Mouse (Mus musculus) frontal cortex, postnatal 14 days (tissue): ENCODE data around the gene Rccd1.

ENCODE experiments used
- DNase-seq, 2 experiments: peaks; one replicate each; pipeline ENCODE4 v3.0.0; 2022; ENCODE audit warnings: low spot score in 2 of 2

Gene Rccd1

GRCm38 (mm10) chr7:80324043-80324815 lies at the start of gene Rccd1:
Gene Rccd1 (minus strand): TSS chr7:80324454.
- peak; percentile 90 to 96 for DNase-seq

GRCm38 (mm10) chr7:80373850-80374249 lies 49.6 kb upstream of the Rccd1 start:
- no peak for DNase-seq

GRCm38 (mm10) chr7:80373352-80373751 lies 49.1 kb upstream of the Rccd1 start:
- no peak for DNase-seq

DNA sequence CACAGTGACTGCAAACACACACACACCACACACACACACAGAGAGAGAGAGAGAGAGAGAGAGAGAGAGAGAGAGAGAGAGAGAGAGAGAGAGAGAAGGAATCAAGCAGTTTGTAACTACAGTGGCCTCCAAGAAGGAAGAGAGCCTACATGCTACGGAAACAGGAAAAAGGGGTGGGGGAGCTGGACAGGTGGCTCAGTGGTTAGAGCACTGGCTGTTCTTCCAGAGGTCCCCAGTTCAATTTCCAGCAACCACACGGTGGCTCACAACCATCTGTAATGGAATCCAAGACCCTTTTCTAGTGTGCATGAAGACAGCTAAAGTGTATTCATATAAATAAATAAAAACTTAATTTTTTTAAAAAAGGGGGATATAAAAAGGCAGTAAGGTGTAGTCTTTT lies 48.4 kb upstream of the Rccd1 start:
- no peak for DNase-seq

- no peak for DNase-seq
Observed at GRCm38 (mm10) chr7:80372166-80372565, 47.9 kb upstream of the Rccd1 start.

- peak in 1 of 2 experiments; percentile 67 for DNase-seq
Observed at GRCm38 (mm10) chr7:80371041-80371751, 46.9 kb upstream of the Rccd1 start, which contains the start of gene Man2a2. Gene Man2a2 (minus strand): TSS chr7:80371375.

GRCm38 (mm10) chr7:80370649-80371040 lies 46.4 kb upstream of the Rccd1 start:
- DNase-seq, result peak; percentile 73 to 76

DNA sequence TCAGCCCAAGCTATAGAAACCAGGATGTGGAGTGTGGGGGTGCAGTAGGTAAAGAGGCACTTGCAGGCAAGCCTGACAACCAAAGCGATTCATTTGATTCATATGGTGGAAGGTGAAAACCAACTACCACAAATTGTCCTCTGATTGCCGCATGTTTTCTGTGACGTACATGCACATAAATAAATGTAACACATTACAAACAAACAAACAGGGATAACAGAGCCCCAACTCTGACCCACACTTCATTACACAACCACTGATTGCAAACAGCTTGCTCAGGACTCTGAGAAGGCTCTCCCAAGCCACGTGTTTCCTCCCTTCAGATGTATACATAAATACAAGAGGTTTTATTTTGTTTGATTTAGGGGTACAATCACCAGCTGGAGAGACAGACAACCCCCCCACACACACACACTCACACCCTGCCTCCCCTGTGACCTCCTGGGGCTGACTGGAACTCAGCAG lies 45.7 kb upstream of the Rccd1 start:
- DNase-seq, result no peak

DNA sequence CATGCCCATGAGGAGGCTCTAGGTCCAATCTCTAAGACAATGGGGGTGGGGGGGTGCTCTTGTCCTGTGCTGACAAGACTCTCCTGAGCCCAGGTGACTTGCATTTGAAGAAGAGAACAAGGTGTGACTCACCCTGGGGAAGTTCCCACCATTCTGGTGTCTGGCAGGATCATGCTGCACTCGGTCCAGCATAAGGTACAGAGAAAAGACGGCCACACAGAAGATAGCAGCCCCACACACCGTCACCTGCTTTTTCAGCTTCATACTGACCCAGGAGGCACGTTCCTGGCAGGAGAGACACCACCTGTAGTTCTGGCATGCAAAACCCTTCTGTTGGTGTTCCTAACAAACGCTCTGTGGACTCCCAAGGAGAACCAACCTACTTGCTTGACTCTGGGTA lies 45.2 kb upstream of the Rccd1 start:
- no peak for DNase-seq

GRCm38 (mm10) chr7:80368635-80369421 lies 44.6 kb upstream of the Rccd1 start:
- no peak for DNase-seq

DNA sequence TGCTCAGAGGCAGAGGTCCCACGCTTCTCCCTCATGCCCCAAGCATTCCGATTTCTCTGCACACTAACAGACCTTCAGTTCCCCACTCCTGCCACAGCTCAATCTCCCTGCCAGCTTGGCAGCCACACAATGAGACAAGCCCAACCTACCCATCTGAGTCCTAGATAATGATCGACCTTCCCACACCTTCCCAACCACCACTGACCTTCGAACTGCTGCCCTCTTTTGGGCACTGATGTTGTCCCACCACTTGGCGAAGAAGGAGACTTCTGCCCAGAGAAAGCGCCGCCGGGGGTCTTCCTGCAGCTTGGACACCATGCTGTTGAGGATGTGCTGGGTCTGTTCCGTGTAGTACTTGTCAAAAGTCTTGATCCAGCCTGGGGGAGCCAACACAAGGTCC lies 43.8 kb upstream of the Rccd1 start:
- DNase-seq, result no peak

DNA sequence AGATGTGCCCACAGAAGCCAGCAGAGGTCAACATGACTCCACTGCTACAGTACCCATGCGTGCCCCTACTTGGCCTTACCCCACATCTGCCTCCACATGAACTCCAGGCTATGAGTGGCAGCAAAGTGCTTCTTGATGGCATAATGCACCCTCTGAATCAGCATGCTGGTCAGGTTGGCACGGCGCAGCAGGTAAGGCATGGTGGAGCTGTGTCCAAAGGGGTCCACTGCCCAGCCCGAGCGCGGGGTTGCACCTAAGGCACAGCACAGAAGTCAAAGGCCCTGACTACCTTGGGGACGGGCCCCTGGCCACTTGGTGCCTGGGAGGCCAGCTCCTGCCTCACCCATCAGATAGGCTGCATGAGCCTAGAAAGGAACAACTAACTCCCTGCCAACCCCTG lies 43.0 kb upstream of the Rccd1 start:
- no peak for DNase-seq

DNA sequence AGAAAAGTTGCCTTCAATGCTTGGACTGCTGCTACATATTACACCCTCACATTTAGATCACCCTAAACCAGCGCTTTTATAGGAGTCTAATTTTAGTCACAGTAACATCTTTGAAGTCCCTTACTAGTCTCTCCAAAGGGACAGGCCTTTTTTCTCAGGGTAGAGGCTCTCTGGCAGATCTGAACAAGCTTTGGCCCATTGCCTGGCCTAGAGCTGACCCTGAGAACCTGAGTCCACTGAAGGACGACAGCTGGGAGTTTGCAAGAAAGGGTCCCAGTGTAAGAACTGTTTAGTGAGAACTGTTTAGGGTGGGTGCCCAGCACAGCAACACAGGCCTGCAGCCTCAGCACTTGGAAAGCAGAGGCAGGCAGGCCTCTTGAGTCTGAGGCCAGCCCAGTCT lies 41.5 kb upstream of the Rccd1 start:
- DNase-seq, result no peak

DNA sequence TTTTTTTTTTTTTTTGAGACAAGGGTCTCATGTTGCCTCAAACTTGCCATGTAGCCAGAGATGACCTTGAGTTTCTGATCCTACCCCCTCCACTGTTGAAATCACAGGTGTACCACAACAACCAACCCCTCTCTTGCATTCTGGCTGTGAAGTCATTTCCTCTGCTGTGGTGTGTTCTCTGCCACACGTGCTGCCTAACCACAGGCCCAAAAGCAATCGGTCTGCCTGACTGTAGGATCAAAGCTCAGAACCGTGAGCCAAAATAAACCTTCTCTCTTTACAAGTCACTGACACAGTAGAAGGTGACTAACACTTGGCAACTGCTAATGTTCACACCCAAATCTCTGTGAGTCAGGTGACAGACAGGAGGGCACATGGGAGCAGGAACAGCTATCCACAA lies 36.2 kb upstream of the Rccd1 start:
- DNase-seq, result no peak

- no peak for DNase-seq
Observed at GRCm38 (mm10) chr7:80358039-80358438, 33.8 kb upstream of the Rccd1 start.

GRCm38 (mm10) chr7:80357156-80357555 lies 32.9 kb upstream of the Rccd1 start:
- DNase-seq, result no peak

DNA sequence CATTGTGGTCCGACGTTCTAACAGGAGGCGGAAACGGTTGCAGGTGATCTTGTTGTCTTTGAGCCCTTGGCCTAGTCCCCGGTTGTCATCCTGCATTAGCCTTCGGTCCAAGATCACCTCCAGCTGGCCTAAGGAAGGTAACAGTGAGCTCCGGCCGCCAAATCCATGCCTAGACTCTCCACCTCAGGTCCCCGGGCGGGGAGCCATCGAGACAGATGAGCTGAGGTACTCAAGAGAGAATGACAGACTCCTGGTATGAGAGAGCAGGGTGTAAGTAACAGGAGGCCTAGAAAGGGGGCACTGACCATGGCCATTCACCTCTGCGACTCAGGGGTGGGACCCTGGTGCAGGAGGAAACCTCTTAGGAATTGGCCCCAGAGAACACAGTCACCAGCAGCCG lies 32.1 kb upstream of the Rccd1 start:
- DNase-seq, result no peak

- DNase-seq, result no peak
Observed at GRCm38 (mm10) chr7:80352920-80353319, 28.7 kb upstream of the Rccd1 start.

GRCm38 (mm10) chr7:80350808-80351207 lies 26.6 kb upstream of the Rccd1 start:
- DNase-seq, result no peak

DNA sequence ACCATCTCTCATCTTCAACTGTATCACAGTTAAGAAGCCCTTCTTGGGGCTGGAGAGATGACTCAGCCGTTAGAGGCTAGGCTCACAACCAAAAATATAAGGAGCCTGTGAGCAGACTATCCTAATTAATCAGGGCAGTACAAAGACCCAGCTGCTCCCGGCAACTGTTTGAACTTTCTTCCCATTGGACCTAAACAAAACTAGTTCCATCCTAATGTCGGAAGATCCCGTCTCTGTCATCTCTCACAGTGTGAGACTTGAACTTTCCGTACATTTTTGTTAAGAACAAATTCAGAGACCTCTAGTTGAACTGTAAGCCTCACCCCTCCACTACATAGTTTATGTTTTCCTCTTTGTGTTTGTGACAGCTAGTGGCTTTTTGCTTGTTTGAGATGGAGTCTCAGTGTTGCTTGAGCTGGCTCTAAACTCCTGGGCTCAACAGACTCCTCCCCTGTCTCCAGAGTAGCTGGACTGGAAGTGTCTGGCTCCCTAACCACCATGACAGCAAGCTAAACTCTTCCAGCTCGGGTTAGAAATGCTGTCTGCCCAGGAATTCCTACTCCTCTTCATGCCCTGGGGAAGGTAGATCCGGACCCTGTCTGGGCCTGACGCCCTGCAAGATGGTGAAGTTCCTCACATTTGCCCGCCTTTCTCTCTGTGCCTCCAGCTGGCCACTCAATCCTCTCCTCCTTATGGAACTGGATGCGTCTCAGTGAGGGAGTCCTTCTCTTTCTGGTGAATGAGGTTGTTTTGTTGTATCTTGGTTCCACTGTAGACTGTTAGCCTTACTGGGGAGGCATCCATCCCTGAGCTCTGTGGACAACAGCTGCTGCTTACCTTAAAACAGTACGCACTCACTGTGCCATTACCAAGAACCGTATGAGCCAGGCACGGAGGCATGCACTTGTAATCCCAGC lies 23.7 kb upstream of the Rccd1 start:
- no peak for DNase-seq

- no peak for DNase-seq
Observed at GRCm38 (mm10) chr7:80346830-80347229, 22.6 kb upstream of the Rccd1 start.
